Mouse (Mus musculus): Measurements from ENCODE around the gene Bok. TPM values are rescaled to one million over a fixed set of nuclear protein-coding genes. Genes with fewer than 3 reads are reported as not detected.

The Bok gene
- polyA plus RNA-seq, 1 experiment from 2014 or later = 34.9 TPM

- Histone ChIP-seq H3K27me3 (ENCODE audit: low read depth, poor library complexity, severe bottlenecking) (no peaks in the 10 kb centered on the region), H3K9me3 (replicated peaks) (no peaks in the 10 kb centered on the region), H3K4me3 (no peak overlapping the region), H3K36me3 (peaks cover 5% of the 10 kb centered on the region), H3K4me1 (no peaks in the 10 kb centered on the region), H3K27ac (no peak overlapping the region)
- DNase-seq (ENCODE audit: low spot score) = no peak
- WGBS = 47% methylated on average over 3 of the region's 3 CpGs
Observed at GRCm38 (mm10) chr1:93731880-93732281, 46.4 kb downstream of the Bok start.

- WGBS = 94% methylated on average over 3 of the region's 3 CpGs
- no peak for DNase-seq (ENCODE audit: low spot score)
- no peaks in the 10 kb centered on the region for H3K9me3 ChIP-seq (replicated peaks)
- no peak overlapping the region for H3K4me3 ChIP-seq
- peaks cover 8% of the 10 kb centered on the region for H3K36me3 ChIP-seq
- no peaks in the 10 kb centered on the region for H3K4me1 ChIP-seq
- no peak overlapping the region for H3K27ac ChIP-seq
- no peaks in the 10 kb centered on the region for H3K27me3 ChIP-seq (ENCODE audit: low read depth, poor library complexity, severe bottlenecking)
Observed at GRCm38 (mm10) chr1:93735859-93736258, 50.4 kb downstream of the Bok start.

DNA sequence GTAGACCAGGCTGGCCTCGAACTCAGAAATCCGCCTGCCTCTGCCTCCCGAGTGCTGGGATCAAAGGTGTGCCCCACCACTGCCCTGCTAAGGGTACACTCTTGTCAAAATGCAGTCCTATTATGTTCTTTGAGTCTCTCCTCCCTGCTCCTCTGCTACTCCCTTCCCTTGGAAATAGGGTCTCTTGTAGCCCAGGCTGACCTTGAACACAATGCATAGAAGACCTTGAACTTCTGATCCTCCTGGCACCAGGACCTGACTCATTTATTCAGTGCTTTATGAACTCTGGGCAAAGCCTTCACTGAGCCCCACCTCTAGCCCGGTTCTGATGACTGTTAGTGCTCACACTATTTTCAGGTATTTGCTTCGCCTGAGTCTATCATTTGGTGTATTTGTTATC, 52.3 kb downstream of the Bok start:
- Histone ChIP-seq H3K27me3 (ENCODE audit: low read depth, poor library complexity, severe bottlenecking) (no peaks in the 10 kb centered on the region), H3K27ac (no peak overlapping the region), H3K4me3 (no peak overlapping the region), H3K4me1 (no peaks in the 10 kb centered on the region), H3K36me3 (peaks cover 14% of the 10 kb centered on the region), H3K9me3 (replicated peaks) (no peaks in the 10 kb centered on the region)
- 93% methylated on average over 5 of the region's 5 CpGs for WGBS
- DNase-seq (ENCODE audit: low spot score) = no peak

GRCm38 (mm10) chr1:93740671-93741070, 55.2 kb downstream of the Bok start:
- Histone ChIP-seq H3K4me1 (no peaks in the 10 kb centered on the region), H3K27ac (no peak overlapping the region), H3K4me3 (no peak overlapping the region), H3K9me3 (replicated peaks) (no peaks in the 10 kb centered on the region), H3K36me3 (peaks cover 31% of the 10 kb centered on the region), H3K27me3 (ENCODE audit: low read depth, poor library complexity, severe bottlenecking) (no peaks in the 10 kb centered on the region)
- WGBS = 95% methylated on average over 2 of the region's 2 CpGs
- DNase-seq (ENCODE audit: low spot score) = no peak

DNA sequence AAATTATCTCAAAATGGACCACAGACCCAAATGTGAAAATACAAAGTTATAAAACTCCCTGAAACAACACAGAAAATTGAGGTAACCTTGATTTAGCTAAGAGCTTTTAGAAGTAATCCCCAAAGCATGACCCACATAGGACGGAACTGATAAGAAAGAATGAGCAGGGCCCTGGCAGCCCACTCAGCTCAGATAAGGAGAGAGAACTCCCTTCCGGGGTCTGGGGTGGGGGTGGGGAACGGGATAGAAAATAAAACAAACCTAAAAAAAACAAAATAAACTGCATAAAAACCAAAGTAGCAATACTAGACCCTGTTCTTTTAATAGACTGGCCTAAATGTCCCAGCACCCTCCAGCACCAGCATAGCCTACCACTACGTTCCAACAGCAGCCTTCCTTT, 56.5 kb downstream of the Bok start:
- 86% methylated on average over 4 of the region's 4 CpGs for WGBS
- Histone ChIP-seq H3K27ac (no peak overlapping the region), H3K4me3 (no peak overlapping the region)

GRCm38 (mm10) chr1:93742910-93743309, 57.5 kb downstream of the Bok start:
- DNase-seq (ENCODE audit: low spot score) = no peak
- Histone ChIP-seq H3K4me1 (no peaks in the 10 kb centered on the region), H3K36me3 (peaks cover 39% of the 10 kb centered on the region), H3K27ac (no peak overlapping the region), H3K9me3 (replicated peaks) (no peaks in the 10 kb centered on the region), H3K27me3 (ENCODE audit: low read depth, poor library complexity, severe bottlenecking) (no peaks in the 10 kb centered on the region), H3K4me3 (no peak overlapping the region)

More for the DNA sequence above, 56.5 kb downstream of the Bok start:
- H3K9me3 ChIP-seq (replicated peaks) = no peaks in the 10 kb centered on the region
- H3K4me1 ChIP-seq = no peaks in the 10 kb centered on the region
- H3K27me3 ChIP-seq (ENCODE audit: low read depth, poor library complexity, severe bottlenecking) = no peaks in the 10 kb centered on the region
- peaks cover 39% of the 10 kb centered on the region for H3K36me3 ChIP-seq
- DNase-seq (ENCODE audit: low spot score) = no peak

Other genes starting within 250 kb of the Bok start
- gene Hdlbp, start 206.8 kb upstream of the Bok start, polyA plus RNA-seq (2016; fragmentation: Nextera tagmentation; extraction: Ambion mirVana) = 120 and 134 TPM in 2 replicates
- 7.9 and 8.4 TPM in 2 replicates for gene Farp2, start 173.6 kb upstream of the Bok start, polyA plus RNA-seq (2016; fragmentation: Nextera tagmentation; extraction: Ambion mirVana)
- gene Stk25, start 27.0 kb upstream of the Bok start, polyA plus RNA-seq (2016; fragmentation: Nextera tagmentation; extraction: Ambion mirVana) = 153 and 185 TPM in 2 replicates
- gene Atg4b, start 65.8 kb downstream of the Bok start, polyA plus RNA-seq (2016; fragmentation: Nextera tagmentation; extraction: Ambion mirVana) = 91.8 and 95.8 TPM in 2 replicates
- gene Thap4, start 69.2 kb downstream of the Bok start, polyA plus RNA-seq (2016; fragmentation: Nextera tagmentation; extraction: Ambion mirVana) = 54.8 and 56.3 TPM in 2 replicates
- 280 and 304 TPM in 2 replicates for gene Dtymk, start 116.3 kb downstream of the Bok start, polyA plus RNA-seq (2016; fragmentation: Nextera tagmentation; extraction: Ambion mirVana)
- gene Ing5, start 118.3 kb downstream of the Bok start, polyA plus RNA-seq (2016; fragmentation: Nextera tagmentation; extraction: Ambion mirVana) = 21.4 and 22.7 TPM in 2 replicates
- gene D2hgdh, start 139.2 kb downstream of the Bok start, polyA plus RNA-seq (2016; fragmentation: Nextera tagmentation; extraction: Ambion mirVana) = 13.7 and 15.0 TPM in 2 replicates
- not detected in 2 replicates for gene Gal3st2, start 175.6 kb downstream of the Bok start, polyA plus RNA-seq (2016; fragmentation: Nextera tagmentation; extraction: Ambion mirVana)
- gene Gal3st2b, start 232.7 kb downstream of the Bok start, polyA plus RNA-seq (2016; fragmentation: Nextera tagmentation; extraction: Ambion mirVana) = not detected in 2 replicates